Mouse (Mus musculus) hindbrain, embryonic 13.5 days (tissue): Measurements from ENCODE around the gene Car5a. TPM values are rescaled to one million over a fixed set of nuclear protein-coding genes. Genes with fewer than 3 reads are reported as not detected.

Source experiments
- ATAC-seq: fragments of 200-750 bp; cut with Nextera tagmentation; 2 replicates; pipeline ENCODE4 v1.8.0; 2017; ENCODE audit warnings: moderate TSS enrichment; ENCODE audit not compliant: low FRiP score
- H3K27ac ChIP-seq: fragments of 300-500 bp; sonication (generic); 2 replicates; pipeline ENCODE4 v1.5.1; 2015; ENCODE audit warnings: inconsistent platforms, mild to moderate bottlenecking, moderate library complexity
- H3K27me3 ChIP-seq: fragments of 300-500 bp; sonication (generic); 2 replicates; pipeline ENCODE4 v1.6.1; 2015; ENCODE audit warnings: mild to moderate bottlenecking, inconsistent platforms
- H3K36me3 ChIP-seq: fragments of 300-500 bp; sonication (generic); 2 replicates; pipeline ENCODE4 v1.6.1; 2015; ENCODE audit warnings: mild to moderate bottlenecking, inconsistent platforms
- H3K4me1 ChIP-seq: fragments of 300-500 bp; sonication (generic); replicated peaks from 2 replicates; pipeline ENCODE4 v1.6.1; 2015; ENCODE audit warnings: inconsistent platforms
- H3K4me2 ChIP-seq: fragments of 300-500 bp; sonication (generic); 2 replicates; pipeline ENCODE4 v1.6.1; 2015; ENCODE audit warnings: inconsistent platforms, mild to moderate bottlenecking, moderate library complexity
- H3K4me3 ChIP-seq: fragments of 300-500 bp; sonication (generic); 2 replicates; pipeline ENCODE4 v1.5.1; 2015; ENCODE audit warnings: mild to moderate bottlenecking, inconsistent platforms
- H3K9ac ChIP-seq: fragments of 300-500 bp; sonication (generic); 2 replicates; pipeline ENCODE4 v1.6.1; 2015; ENCODE audit warnings: mild to moderate bottlenecking, inconsistent platforms
- H3K9me3 ChIP-seq: fragments of 300-500 bp; sonication (generic); 2 replicates; pipeline ENCODE4 v1.6.1; 2016; ENCODE audit warnings: inconsistent platforms
- WGBS: fragments of 180-500 bp; shearing (Covaris S2); methylation state at CpG from one replicate; pipeline ENCODE4 v1.1.7; 2015; 5-methylcytosine and 5-hydroxymethylcytosine counted together
- polyA plus RNA-seq: library from polyadenylated mRNA; unstranded; fragments of >200 nt; fragmentation: Nextera tagmentation; extraction: Ambion mirVana; gene quantifications from 2 replicates; pipeline ENCODE4 v1.2.1, GENCODE M21; 2015

Car5a gene
- polyA plus RNA-seq, 1 experiment from 2014 or later = 0.43 TPM

GRCm38 (mm10) chr8:121926266-121926665, 18.4 kb downstream of the Car5a start:
- H3K4me3 ChIP-seq = no peak overlapping the region
- no peak overlapping the region for H3K27ac ChIP-seq
- no peaks in the 10 kb centered on the region for H3K9me3 ChIP-seq
- 75% methylated on average over 8 of the region's 8 CpGs for WGBS
- H3K9ac ChIP-seq = no peak overlapping the region
- H3K27me3 ChIP-seq = no peaks in the 10 kb centered on the region
- ATAC-seq = no peak
- H3K36me3 ChIP-seq = no peaks in the 10 kb centered on the region
- H3K4me2 ChIP-seq = no peak overlapping the region
- peaks cover 4% of the 10 kb centered on the region; the same call in 1 of the 2 replicates for H3K4me1 ChIP-seq

DNA sequence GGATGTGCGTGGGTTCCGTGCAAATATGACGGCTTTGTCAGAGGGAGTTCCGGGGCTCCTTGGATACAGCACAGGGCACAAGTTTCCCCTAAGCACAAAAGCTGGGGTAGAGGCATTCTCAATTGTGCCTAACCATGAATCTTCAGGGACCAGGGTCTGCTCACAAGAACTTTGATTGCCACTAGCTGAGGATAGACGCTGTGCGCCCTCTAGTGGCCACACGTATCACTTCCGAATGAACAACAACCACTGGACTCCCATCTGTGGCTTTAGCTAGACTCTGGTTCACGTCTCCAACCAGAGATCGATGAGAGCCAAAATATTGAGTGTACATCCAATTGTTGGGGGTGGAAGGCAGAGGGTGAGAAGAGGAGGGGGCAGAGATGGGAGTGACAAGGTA, 19.1 kb downstream of the Car5a start:
- peaks cover 5% of the 10 kb centered on the region; the same call in 1 of the 2 replicates for H3K4me1 ChIP-seq
- no peak overlapping the region for H3K27ac ChIP-seq
- no peaks in the 10 kb centered on the region for H3K27me3 ChIP-seq
- ATAC-seq = no peak
- 28% methylated on average over 10 of the region's 10 CpGs for WGBS
- H3K9me3 ChIP-seq = no peaks in the 10 kb centered on the region
- no peak overlapping the region for H3K4me2 ChIP-seq
- no peak overlapping the region for H3K9ac ChIP-seq
- H3K36me3 ChIP-seq = no peaks in the 10 kb centered on the region
- H3K4me3 ChIP-seq = no peak overlapping the region

GRCm38 (mm10) chr8:121924681-121925080, 20.0 kb downstream of the Car5a start:
- Histone ChIP-seq H3K4me2 (no peak overlapping the region), H3K4me1 (peaks cover 7% of the 10 kb centered on the region), H3K27me3 (no peaks in the 10 kb centered on the region), H3K9ac (no peak overlapping the region), H3K4me3 (no peak overlapping the region), H3K27ac (no peak overlapping the region), H3K9me3 (no peaks in the 10 kb centered on the region), H3K36me3 (no peaks in the 10 kb centered on the region)
- WGBS = 94% methylated on average over 5 of the region's 5 CpGs
- ATAC-seq = no peak

- H3K4me1 ChIP-seq = peaks cover 10% of the 10 kb centered on the region
- H3K27ac ChIP-seq = peak overlapping the region; percentile 46; the same call in 1 of the 2 replicates
- ATAC-seq = no peak
- WGBS = 74% methylated on average over 8 of the region's 8 CpGs
- H3K4me3 ChIP-seq = no peak overlapping the region
- H3K9ac ChIP-seq = no peak overlapping the region
- no peak overlapping the region for H3K4me2 ChIP-seq
- H3K27me3 ChIP-seq = no peaks in the 10 kb centered on the region
- no peaks in the 10 kb centered on the region for H3K36me3 ChIP-seq
- H3K9me3 ChIP-seq = no peaks in the 10 kb centered on the region
Measured at GRCm38 (mm10) chr8:121922101-121922500, 22.6 kb downstream of the Car5a start.

- H3K4me3 ChIP-seq = no peak overlapping the region
- peaks cover 10% of the 10 kb centered on the region for H3K4me1 ChIP-seq
- H3K9me3 ChIP-seq = no peaks in the 10 kb centered on the region
- H3K36me3 ChIP-seq = no peaks in the 10 kb centered on the region
- no peak overlapping the region for H3K4me2 ChIP-seq
- H3K27ac ChIP-seq = peak overlapping the region; percentile 46
- no peaks in the 10 kb centered on the region for H3K27me3 ChIP-seq
- ATAC-seq = no peak
- no peak overlapping the region for H3K9ac ChIP-seq
- 69% methylated on average over 8 of the region's 8 CpGs for WGBS
Measured at GRCm38 (mm10) chr8:121921582-121921981, 23.1 kb downstream of the Car5a start.

GRCm38 (mm10) chr8:121919731-121920130, 25.0 kb downstream of the Car5a start:
- Histone ChIP-seq H3K9ac (no peak overlapping the region), H3K27me3 (0 out of 2 replicates have a peak, but pooled peaks cover 4% of the 10 kb centered on the region), H3K4me2 (no peak overlapping the region), H3K27ac (no peak overlapping the region), H3K4me3 (no peak overlapping the region), H3K36me3 (no peaks in the 10 kb centered on the region), H3K9me3 (no peaks in the 10 kb centered on the region), H3K4me1 (peaks cover 10% of the 10 kb centered on the region)
- ATAC-seq = 0 out of 2 replicates have a peak, but pooled peaks have one; percentile 24
- 40% methylated on average over 3 of the region's 3 CpGs for WGBS

DNA sequence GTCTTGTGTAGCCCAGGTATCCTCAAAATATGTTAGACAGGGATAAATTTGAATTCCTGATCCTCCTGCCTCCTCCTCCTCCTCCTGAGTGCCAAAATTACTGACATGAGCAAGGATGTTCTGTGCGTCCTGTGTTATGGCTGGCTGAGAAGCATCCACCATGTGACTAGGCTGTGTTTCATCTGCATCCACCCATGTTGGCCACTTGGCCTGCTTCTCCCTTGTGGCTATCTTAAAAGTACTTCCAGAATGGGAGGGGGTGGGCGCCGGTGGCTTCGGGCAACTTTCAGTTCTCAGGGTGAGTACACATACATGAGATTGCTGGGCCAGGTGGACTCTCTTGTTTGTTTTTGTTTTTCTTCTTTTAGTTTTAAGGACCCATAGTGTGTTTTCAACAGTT, 25.5 kb downstream of the Car5a start:
- WGBS = 68% methylated on average over 4 of the region's 4 CpGs
- Histone ChIP-seq H3K4me1 (peaks cover 10% of the 10 kb centered on the region), H3K9me3 (no peaks in the 10 kb centered on the region), H3K36me3 (no peaks in the 10 kb centered on the region), H3K9ac (no peak overlapping the region), H3K4me2 (no peak overlapping the region), H3K27me3 (0 out of 2 replicates have a peak, but pooled peaks cover 4% of the 10 kb centered on the region), H3K27ac (no peak overlapping the region), H3K4me3 (no peak overlapping the region)
- no peak for ATAC-seq

GRCm38 (mm10) chr8:121913378-121913777, 31.3 kb downstream of the Car5a start:
- H3K27ac ChIP-seq = no peak overlapping the region
- no peaks in the 10 kb centered on the region for H3K9me3 ChIP-seq

GRCm38 (mm10) chr8:121912831-121913230, 31.9 kb downstream of the Car5a start:
- ATAC-seq = no peak
- Histone ChIP-seq H3K4me3 (no peak overlapping the region), H3K27ac (peak overlapping the region; percentile 44; the same call in 1 of the 2 replicates), H3K9me3 (no peaks in the 10 kb centered on the region), H3K4me1 (peaks cover 4% of the 10 kb centered on the region), H3K9ac (no peak overlapping the region), H3K27me3 (peaks cover 13% of the 10 kb centered on the region), H3K4me2 (no peak overlapping the region), H3K36me3 (no peaks in the 10 kb centered on the region)
- 71% methylated on average over 3 of the region's 3 CpGs for WGBS

More at GRCm38 (mm10) chr8:121913378-121913777, 31.3 kb downstream of the Car5a start:
- peaks cover 13% of the 10 kb centered on the region for H3K27me3 ChIP-seq
- ATAC-seq = no peak
- no peaks in the 10 kb centered on the region for H3K36me3 ChIP-seq
- H3K4me2 ChIP-seq = no peak overlapping the region
- 80% methylated on average over 8 of the region's 8 CpGs for WGBS
- H3K4me1 ChIP-seq = no peaks in the 10 kb centered on the region
- no peak overlapping the region for H3K4me3 ChIP-seq
- no peak overlapping the region for H3K9ac ChIP-seq

DNA sequence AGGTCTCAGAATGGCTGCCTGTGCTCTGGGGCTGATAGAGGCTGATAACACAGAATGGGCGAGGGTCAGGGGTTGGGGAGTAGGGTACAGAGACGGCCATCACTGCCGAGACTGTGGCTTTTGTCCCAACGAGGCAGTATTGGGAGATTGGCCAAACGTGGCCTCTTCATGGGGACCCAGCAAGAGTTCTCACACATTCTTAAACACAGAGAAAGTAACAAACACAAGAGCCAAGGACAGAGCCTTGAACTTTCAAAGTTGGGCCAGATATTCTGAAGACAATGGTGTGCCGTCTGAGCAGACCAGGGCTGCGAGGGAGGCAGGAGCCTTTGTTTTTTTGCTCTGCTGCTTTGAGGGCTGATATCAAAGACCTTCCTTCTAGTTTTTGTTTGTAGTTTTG, 32.7 kb downstream of the Car5a start:
- no peak for ATAC-seq
- WGBS = 69% methylated on average over 7 of the region's 7 CpGs
- peak overlapping the region; percentile 35; the same call in 1 of the 2 replicates for H3K27ac ChIP-seq

GRCm38 (mm10) chr8:121911400-121911799, 33.3 kb downstream of the Car5a start:
- Histone ChIP-seq H3K9ac (peak overlapping the region; percentile 14; the same call in 1 of the 2 replicates), H3K4me1 (peaks cover 9% of the 10 kb centered on the region), H3K27me3 (peaks cover 13% of the 10 kb centered on the region), H3K9me3 (no peaks in the 10 kb centered on the region), H3K4me2 (no peak overlapping the region), H3K36me3 (no peaks in the 10 kb centered on the region), H3K4me3 (no peak overlapping the region), H3K27ac (peak overlapping the region; percentile 35)
- 92% methylated on average over 6 of the region's 6 CpGs for WGBS
- ATAC-seq = no peak

More for the DNA sequence above, 32.7 kb downstream of the Car5a start:
- Histone ChIP-seq H3K4me3 (no peak overlapping the region), H3K9me3 (no peaks in the 10 kb centered on the region), H3K4me1 (peaks cover 5% of the 10 kb centered on the region), H3K36me3 (no peaks in the 10 kb centered on the region), H3K4me2 (no peak overlapping the region), H3K9ac (peak overlapping the region; percentile 14; the same call in 1 of the 2 replicates), H3K27me3 (peaks cover 13% of the 10 kb centered on the region)

GRCm38 (mm10) chr8:121909663-121910062, 35.0 kb downstream of the Car5a start:
- Histone ChIP-seq H3K27me3 (peaks cover 15% of the 10 kb centered on the region), H3K4me1 (peaks cover 26% of the 10 kb centered on the region), H3K9me3 (no peaks in the 10 kb centered on the region), H3K27ac (no peak overlapping the region), H3K36me3 (no peaks in the 10 kb centered on the region), H3K4me2 (no peak overlapping the region), H3K9ac (no peak overlapping the region), H3K4me3 (no peak overlapping the region)
- 8% methylated on average over 6 of the region's 6 CpGs for whole genome bisulfite sequencing
- ATAC-seq = no peak

DNA sequence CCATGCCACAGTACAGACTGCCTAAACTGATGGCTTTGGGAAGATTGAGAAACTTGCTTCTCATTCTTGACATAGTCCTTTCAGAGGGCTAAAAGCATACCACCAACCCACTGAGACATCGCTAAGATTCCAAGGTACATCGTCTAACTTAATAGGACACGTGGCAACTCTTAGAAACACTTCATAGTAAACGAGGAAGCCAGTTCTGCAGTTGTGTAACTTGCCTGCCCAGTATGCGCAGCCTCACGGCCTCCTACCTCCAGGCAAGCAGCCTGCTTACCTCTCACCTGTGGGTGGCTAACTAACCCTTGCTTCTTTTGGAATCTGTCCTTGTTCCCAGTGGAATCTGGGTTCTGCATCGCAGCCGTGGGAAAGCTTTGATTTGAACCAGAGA, 35.6 kb downstream of the Car5a start:
- no peak overlapping the region for H3K4me2 ChIP-seq
- H3K4me1 ChIP-seq = peaks cover 32% of the 10 kb centered on the region
- H3K4me3 ChIP-seq = no peak overlapping the region
- no peak overlapping the region for H3K27ac ChIP-seq
- no peaks in the 10 kb centered on the region for H3K9me3 ChIP-seq
- H3K9ac ChIP-seq = no peak overlapping the region
- no peak for ATAC-seq
- no peaks in the 10 kb centered on the region for H3K36me3 ChIP-seq
- H3K27me3 ChIP-seq = peaks cover 15% of the 10 kb centered on the region
- WGBS = 73% methylated on average over 8 of the region's 8 CpGs
